Mouse (Mus musculus) embryo, embryonic 11.5 days (tissue): Measurements from ENCODE around the gene Rgs12.
A peak's percentile ranks its signal among the peaks of the same experiment; 100 is the strongest.

Experiments used
- DNase-seq: peaks from one replicate; pipeline ENCODE4 v3.0.0-alpha.2; 2012; ENCODE audit warnings: low read depth, low spot score

Gene Rgs12

DNA sequence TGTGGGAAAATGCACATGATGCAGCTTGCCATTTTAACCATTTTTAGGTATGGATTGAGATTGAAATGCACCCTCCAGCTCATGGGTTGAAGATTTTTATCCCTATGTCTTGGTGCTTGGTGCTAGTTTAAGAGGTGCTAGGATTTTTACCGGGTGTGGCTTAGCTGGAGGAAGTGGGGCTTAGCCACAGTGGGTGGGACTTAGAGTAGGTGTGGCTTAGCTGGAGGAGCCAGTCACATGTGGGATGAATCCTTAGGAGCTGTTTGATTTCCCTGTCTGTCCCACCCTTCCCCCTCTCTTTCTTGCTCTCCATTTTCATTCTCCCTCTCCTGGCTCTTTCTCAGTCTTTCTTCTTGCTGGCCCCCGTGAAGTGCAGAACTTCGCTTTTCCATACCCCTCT lies 32.5 kb downstream of the Rgs12 start:
- DNase-seq = no peak

DNA sequence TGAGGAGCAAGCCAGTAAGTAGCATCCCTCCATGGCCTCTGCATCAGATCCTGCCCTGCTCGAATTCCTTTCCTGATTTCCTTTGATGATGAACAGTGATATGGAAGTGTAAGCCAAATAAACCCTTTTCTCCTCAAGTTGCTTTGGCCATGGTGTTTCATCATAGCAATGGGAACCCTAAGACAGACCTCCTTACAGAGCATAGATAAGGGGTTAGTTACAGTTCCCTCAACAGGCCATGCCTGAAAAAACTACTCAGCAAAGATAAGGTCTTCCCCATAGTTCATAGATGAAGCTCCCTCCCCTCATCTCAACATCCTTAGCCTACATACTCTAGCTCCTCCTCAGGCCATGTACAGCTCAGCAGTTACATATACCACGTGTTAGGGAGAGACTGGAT lies 35.7 kb downstream of the Rgs12 start:
- no peak for DNase-seq

DNA sequence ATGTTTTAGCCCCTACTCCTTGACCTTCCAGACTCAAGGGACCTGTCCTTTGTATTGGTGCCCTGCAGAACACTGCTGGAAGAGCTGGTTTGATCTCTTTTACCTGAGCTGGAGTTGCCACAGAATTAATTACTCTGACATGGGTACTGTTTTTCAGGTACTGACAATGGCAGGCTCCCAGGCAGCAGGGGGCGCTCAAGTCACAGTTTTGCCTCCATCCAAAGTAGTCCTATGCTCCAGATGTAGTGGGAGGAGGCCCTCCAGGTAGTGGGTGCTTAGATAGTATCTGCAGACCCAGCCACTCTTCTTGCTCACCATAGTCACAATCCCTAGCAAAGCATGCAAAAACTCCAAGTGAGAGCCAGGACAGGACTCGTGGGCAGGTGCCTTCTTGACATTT lies 36.6 kb downstream of the Rgs12 start:
- peak; percentile 46 for DNase-seq

DNA sequence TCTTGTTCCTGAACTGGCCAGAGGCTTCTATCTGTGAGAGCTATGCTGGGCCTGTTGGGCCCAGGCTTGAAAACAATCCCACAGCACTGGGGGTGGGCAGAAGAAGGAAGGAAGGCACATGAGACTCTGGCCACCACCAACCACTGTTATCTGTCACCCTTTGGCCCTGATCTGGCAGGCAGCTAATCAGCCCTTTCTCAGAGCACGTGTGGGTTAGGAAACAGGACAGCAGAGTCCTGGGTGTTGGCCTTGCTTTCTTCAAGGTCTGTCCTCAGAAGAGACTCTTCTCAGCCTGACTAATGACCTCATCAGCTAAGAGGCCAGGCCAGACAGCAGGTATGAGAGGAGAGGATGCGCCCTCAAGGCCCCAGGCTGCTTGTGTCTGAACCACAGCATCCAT lies 38.2 kb downstream of the Rgs12 start:
- no peak for DNase-seq

DNA sequence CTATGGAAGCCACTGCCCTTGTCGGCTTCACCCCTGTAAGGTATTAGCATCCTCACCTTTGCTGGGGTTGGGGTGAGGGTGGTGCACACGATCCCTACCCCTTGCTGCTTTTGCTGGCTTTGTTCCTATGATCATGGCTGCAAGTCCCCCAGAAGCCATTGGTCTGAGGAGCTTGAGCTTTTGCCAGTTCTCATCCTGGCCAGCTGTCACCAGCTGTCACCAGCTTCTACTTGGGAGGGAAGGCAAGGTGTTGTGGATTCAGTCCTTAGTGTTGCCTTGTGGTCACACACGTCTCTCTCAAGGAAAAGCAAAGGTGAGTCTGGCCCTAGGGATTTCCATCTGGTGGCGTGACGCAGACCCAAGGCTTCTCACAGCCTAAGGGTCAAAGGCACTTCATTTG lies 39.4 kb downstream of the Rgs12 start:
- DNase-seq = no peak

DNA sequence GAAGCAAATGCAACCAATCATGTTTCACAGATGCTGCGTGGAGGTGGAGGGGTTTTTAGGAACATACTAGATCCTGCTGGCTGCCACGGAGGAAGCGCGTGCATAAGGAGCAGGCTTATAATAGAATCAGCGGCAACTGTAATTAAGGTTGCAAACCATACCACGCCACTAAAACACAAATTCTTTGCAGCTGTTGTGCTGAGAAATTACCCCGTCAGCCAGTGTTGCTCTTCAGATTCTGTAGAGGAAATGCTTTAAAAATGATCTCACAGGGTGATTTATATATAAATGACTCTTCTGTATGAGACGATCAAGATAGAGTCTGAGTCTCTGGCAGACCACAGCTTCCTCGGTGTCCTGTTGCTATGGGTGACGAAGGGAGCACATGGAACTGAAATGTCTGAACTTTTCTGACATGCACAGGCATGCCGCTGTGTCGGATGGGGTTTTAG lies 40.1 kb downstream of the Rgs12 start:
- DNase-seq = no peak

DNA sequence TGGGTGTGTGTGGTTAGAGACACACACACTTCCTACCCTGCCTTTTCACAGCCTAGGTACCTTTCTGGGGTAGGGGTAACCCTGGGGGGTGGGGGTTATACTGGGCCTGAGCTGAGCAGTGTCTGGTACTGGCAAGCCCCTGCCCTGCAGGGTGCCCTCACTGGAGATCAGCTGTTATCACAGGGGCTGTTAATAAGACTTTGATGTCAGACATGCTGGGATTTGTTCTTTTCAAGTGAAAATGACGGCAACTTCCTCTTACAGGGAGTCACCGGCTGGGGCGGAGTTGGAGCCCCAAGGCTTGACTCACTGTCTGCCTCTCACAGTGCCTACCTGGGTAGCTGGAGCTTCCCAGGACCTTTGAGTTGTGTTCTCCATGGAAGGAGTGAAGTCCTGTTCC lies 49.5 kb downstream of the Rgs12 start:
- DNase-seq = no peak

DNA sequence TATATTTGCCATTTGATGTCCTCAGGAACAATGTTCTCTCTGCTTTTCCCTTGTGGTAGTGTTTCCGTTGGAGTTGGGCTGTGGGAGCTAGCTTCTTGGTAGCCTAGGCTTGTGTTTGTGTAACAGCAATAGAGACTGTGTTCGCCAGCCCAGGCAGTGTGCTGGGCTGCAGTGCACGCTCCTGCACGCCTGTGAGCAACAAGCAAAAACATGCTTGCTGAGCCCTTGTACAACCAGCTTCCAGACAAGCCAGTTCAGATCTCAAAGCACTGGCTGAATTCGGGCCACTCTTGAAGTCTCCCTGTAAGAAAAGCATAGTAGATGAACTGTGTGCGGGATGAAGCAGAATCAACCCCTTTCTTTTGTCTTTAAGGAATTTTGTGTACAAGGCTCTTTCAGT lies 50.0 kb downstream of the Rgs12 start:
- DNase-seq = no peak

DNA sequence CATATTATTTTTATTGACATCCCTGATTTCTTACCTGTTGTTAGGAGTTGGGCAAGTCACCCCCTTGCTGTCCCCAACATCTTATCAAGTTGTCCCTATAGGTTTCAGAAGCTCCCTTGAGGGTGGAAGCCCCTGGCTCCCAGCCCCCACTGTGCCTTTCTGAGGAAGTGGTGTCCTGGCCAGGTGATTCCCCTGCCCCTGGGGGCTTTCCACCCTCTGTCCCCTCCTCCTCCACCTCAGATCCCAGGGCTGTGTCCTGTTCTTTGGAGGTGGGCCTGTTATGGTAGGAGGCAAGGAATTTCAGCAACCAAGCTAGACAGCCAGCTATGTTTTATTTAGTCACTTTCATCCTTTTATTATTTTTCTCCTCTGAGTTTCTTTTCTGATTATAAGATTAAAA lies 51.1 kb downstream of the Rgs12 start:
- DNase-seq = no peak

DNA sequence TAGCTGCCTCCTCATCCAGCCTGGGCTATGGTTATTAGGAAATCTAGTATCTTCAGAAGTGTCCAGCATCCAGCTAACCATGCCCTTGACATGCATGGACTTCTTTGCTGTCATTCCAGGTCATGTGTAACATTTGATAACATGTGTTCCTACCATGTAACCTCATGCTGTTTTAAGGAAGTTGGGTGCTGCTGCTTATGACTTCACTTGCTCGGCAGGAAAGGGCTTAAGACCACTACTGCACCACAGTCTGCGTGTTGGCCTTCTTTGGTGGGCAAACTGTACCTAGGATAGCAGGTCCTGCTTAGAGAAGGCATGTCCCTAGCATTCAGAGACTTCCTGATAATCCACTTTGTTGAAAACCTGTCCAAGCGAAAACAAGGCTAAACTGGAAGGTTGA lies 51.9 kb downstream of the Rgs12 start:
- DNase-seq = no peak

DNA sequence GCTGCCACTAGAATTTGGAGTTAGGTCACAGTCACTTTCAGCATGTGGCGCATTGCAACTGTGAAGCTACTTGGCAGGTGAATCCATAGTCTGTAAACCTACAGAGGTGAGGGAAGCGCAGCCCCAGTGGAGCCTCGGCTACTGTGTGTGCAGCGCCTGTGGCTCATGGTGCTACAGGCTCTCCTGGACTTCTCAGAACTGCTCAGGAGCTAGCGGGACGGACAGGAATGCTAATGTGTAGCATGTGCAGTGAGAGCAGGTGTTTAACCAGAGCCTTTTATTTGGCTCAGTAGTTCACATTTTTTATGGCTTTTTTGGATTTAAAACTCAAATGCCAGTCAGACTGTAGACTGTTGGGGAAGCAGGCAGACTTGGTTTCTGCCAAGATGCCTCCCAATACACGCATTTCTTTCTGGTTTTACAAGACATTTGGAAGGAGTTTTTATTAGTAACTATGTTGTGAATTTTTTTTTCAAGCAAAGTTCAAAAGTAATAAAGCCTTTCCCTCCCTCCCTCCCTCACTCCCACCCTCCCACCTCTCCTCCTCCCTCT lies 54.4 kb downstream of the Rgs12 start:
- no peak for DNase-seq

DNA sequence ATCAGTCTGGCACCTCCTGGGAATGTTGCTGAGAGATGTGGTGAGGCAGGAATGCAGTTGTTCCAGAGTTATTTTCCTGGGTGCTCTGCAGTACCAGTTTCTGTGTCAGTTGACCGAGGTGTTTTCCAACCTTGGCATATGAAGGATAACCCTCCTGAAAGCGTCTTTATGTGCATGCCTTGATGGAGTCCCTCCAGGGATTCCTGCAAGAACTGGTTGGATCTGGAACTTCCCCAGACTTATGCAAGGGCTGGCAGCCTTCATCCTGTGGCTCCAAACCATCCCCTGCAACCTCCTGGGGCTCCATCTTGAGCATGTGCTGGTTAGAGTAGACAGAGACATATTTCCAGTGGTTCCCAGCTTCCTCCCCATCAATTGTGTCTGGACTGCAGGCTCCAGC lies 55.5 kb downstream of the Rgs12 start:
- no peak for DNase-seq

DNA sequence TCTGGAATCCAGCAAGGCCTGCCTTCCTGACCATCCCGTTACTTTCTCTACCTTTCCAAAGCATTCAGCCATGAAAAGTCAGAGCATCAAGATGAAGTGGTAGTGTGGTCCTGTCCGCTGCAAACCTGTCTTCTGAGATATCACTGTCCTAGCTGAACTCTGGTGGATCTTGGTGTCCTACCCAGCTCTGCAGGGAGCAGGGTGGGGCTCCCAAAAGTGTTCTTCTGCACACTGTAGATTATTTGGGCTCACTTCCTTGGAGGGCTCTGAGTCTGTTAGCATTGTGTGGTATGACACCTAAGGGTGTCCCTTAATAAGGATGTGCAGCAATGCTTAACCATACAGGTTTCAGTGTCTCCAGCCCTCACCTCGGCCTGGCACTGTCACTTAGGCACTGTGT lies 56.4 kb downstream of the Rgs12 start:
- no peak for DNase-seq

DNA sequence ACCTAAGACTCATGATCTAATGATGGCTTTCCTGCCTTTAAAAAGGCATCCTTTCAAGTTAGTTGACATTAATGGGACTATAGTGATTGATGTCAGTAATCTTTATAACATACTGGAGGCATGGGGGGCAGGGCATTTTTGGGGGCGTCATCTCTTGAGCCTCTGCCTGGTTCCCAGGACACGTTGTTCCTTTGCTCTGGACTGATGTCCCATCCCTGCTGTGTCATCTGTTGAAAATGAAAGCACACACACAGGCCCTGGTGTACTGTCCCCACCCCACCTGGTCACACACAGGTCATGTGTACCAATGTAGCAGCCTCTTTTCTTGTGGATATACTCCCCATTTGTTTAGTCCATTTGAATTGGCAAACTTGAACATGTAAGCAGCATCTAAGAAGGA lies 57.4 kb downstream of the Rgs12 start:
- DNase-seq = no peak

DNA sequence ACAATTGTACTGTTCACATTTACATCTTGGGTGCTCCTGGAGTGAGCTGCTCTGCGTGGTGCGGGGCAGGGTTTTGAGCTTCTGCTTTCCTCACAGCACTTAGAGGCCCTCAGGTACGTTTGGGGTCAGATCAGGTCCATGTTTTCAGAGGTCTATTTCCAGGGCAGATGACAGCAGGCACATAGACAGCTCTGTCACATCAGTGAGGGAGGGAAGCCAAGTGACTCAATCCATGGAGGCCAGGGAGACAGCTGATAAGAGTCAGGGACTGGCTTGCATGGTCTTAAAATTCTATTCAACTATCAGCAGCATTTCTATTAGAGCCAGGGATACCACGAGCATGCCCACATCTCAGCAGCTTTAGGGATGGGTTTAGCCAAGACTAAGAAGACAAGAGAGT lies 59.9 kb downstream of the Rgs12 start:
- DNase-seq = no peak

DNA sequence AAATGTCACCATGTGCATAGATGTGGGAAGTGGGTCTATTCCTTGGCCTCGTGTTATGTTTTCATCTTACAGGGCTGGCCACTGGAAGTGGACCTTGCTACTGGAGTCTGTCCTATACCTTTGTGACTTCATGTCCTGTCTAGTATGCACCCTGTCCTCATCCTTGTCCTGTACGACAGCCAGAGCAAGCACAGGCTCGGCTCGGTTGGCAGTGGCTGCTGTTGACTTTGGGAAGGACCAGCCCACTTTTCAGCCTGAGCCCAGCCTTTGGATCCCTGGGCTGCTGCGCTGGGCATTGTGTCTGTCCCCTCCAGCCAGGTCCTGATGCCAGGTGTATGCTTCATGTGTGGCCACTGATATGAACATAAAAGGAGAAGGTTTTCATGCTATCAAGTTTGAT lies 61.4 kb downstream of the Rgs12 start:
- no peak for DNase-seq

DNA sequence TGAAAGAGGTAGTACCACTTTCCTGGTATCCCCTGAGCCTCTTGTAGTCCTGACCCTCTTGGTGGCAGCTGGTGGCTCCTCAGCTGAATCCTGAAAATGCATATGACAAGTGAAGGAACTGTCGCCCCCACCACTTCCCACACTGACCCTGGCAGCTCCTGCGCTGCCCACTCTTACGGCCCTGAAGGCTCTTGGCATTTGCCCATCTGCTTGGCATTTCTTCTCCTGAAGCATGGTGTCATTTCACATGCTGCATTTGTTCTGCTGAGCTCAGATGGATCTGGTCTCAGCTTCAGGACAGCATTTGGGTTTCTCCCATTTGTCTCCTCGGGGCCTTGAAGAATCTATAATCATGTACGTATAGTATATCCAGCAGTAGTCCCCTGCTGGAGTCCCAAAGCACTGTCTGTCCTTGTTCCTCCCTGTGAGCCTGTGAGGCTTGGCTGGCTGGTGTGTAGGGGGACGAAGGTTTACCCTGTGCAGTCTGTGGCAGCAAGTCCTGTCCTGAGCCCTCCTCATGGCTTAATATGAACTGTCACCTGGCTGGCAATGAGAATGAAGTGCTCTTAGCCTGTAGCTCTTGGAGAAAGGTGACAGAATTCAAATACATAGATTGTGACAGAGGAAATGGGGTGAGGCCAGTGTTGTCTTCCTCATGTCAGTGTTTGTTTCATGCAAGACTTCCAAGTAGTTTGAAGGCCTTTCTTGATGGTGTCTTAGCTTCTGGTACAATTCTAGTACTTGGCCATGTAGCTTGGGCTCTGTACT lies 62.1 kb downstream of the Rgs12 start:
- DNase-seq = no peak

DNA sequence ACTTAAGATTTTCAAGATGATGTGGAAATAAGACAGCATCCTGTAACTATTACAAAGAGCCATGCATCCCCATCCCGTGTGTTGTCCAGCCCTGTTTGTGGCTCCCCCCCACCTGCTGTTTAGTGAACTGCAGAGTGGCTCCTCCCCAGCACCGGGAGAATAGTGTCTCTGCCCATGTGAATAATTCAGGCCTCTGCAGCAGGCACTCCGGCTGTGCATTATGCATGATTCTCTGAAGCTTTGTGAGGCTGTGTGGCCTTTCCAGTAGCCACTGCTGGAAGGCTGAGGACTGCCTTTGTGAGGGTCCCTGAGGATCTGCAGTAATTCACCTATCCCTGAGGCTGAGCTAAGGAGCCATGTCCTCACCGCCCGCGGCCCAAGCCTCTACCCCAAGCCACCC lies 64.8 kb downstream of the Rgs12 start:
- DNase-seq = no peak

DNA sequence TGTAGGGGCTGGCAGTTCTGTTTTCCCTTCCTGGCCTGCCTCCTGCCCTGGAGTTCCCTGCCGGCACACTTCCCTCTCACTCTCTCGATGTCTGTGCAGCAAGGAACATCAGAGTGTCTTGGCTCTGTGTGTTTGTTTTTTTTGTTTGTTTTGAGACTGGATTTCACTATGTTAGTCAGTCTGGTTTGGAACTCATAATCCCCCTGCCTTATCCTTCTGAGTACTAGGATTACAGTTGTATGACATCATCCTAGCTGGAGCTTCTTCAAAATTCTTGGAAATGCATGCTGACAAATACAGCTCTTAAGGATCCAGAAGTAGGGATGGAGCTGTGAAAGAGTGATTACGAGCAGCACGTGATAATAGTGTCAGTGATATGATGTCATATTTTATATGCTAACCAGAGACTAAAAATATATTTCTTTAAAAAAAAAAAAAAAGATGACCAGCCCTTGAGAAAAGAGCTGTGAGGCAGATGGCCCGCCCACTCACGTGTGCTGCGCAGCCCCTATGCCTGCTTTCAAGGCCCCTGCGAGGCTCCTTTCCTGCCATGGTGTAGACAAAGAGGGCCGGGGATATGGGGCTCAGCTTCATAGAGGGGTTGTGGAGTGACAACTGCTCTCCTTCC lies 70.5 kb downstream of the Rgs12 start:
- DNase-seq = no peak

DNA sequence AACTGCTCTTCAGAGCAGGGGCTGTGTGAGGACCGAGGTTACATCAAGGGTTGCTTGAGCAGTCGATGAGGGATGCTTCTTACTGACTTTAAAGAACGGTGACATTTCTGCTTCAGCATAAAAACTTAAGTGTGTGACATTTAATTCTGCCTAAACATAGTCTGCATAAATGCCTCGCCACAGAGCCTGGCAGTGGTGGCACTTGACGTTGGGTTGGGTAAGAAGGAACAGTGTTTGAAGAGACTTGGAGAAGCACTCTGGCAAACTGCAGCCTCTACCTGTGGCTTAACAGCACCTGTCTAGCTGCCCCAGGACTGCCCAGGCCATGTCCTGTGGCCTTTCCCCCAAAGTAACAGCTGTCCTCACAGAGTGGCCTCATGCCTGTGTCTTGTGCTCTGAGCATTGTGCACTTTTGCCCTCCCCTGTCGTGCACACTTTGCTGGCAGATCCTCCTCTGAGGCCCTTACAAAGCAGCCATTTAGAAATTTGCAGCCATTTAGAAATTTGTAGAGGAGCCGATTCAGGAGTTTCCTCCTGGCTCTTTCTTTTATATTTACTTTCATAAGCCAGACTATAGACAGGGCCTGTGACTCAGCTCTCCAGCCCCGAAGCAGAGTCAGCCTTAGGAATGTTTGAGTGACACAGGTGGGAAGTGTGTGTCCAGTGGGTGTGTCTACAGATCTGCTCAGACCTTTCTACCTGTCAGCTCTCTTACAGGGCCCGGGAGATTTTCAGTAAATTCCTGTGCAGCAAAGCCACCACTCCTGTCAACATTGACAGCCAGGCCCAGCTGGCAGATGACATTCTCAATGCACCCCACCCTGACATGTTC lies 71.4 kb downstream of the Rgs12 start:
- no peak for DNase-seq

DNA sequence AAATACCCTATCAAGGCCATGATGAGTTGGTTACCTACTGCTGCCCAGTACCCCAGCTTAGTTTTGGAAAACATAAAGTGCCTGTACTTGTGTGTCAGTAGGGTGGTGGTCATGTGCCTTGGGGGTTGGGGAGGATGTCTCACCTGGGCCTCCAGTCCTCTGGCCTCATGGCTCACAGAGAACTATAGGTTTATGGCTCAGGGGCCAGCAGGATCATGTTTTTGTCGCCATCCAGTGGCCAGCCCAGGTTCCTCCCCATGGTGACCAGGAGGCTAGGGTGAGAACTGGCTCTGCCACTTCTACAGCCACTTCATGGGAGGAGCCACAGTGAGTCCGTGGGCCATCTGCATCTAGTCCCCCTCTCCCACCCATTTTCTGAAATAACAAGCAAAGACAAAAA lies 75.7 kb downstream of the Rgs12 start:
- DNase-seq = no peak

DNA sequence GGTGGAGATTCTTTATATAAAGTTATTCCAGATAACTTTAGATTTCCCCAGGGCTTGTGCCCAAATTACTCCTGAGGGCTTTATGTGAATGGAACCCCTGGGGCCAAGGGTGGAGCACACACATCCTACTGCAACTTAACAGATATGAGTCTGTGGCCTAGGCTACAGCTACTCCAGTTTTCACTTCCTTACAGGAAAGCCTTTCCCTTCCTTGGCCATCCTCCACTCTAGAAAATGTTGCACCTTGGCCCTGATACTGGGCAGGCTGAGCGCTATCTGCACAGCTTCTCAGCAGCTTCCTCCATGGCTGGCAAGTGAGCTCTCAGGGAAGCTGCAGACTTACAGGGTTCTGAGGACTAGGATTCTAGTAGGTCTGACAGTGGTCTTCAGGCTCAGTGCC lies 80.1 kb downstream of the Rgs12 start:
- DNase-seq = no peak
